ENCODE assay signal across 13 mouse cellular contexts in the genomic region with DNA sequence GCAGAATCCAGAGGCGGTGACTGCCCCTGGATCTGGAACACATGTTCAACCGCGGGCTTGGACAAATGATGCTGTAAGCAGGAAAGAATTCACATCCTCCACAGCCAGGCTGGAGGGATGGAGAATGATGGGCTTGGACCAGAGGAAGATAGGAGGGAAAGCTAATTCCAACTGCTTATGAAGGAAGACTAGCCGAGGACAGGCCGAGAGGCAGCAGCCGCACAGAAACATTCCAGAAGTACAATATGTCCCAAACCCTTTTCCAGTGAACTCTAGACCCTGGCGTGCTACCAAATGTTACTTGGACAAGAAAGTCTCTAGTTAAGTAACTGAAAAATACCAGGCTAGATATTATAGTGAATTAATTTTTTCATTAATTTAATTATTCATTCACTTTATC. TPM values are rescaled to one million over a fixed set of nuclear protein-coding genes. Genes with fewer than 3 reads are reported as not detected.
A peak's percentile ranks its signal among the peaks of the same experiment; 100 is the strongest.
DNase-seq lines count a peak whose midpoint lies in the region; ATAC-seq and TF ChIP-seq lines count a peak whose summit lies in the region.
"Had no signal": no experiment of that assay in that cellular context is flagged by ENCODE, and none has a peak within 500 bp of the region (broad histone marks: within the 10 kb centered on the region; RNA-seq: fewer than 3 reads in every experiment).

No protein-coding gene starts in this region.

- no peak overlapping the region for H3K9ac ChIP-seq in kidney, embryonic 16.5 days (replicated peaks; ENCODE audit: low read length)
- no peak overlapping the region for H3K9ac ChIP-seq in neural tube, embryonic 15.5 days (replicated peaks)
- H3K9ac ChIP-seq: hindbrain, embryonic 13.5 days; limb, embryonic 13.5 days; neural tube, embryonic 12.5 days; stomach, embryonic 15.5 days had no signal

- peak; percentile 94 for DNase-seq in kidney, adult 2 months
- DNase-seq in heart, adult 9 months (ENCODE audit: low spot score in 2 of 2) = peak; percentile 86 to 87
- DNase-seq in heart, postnatal 4 days = peak; percentile 63
- peak; percentile 43 to 48 for DNase-seq in lung, postnatal 4 days
- no peak for DNase-seq in left cerebral cortex, adult 11 months (ENCODE audit: low spot score)

- TF ChIP-seq CTCF in kidney, adult 2 months (conservative IDR thresholded peaks at IDR 0.05; ENCODE audit: insufficient read depth, insufficient read length, low read depth, low read length) = no peak

- H3K27ac ChIP-seq in kidney, adult 2 months (ENCODE audit: insufficient read depth, low read depth, low read length) = peak overlapping the region; percentile 80
- H3K27ac ChIP-seq in kidney, embryonic 16.5 days (ENCODE audit: low read length) = no peak overlapping the region
- no peak overlapping the region for H3K27ac ChIP-seq in neural tube, embryonic 15.5 days (replicated peaks)
- H3K27ac ChIP-seq: hindbrain, embryonic 13.5 days; limb, embryonic 13.5 days; neural tube, embryonic 12.5 days had no signal

- H3K27me3 ChIP-seq in kidney, adult 2 months (replicated peaks; ENCODE audit: control insufficient read depth, insufficient read depth, low read length) = no peaks in the 10 kb centered on the region
- no peaks in the 10 kb centered on the region for H3K27me3 ChIP-seq in kidney, embryonic 16.5 days (ENCODE audit: insufficient read depth, low read length)
- H3K27me3 ChIP-seq in neural tube, embryonic 15.5 days (replicated peaks) = no peaks in the 10 kb centered on the region
- H3K27me3 ChIP-seq: hindbrain, embryonic 13.5 days; limb, embryonic 13.5 days; neural tube, embryonic 12.5 days; stomach, embryonic 15.5 days had no signal

- no peak overlapping the region for H3K4me2 ChIP-seq in kidney, embryonic 16.5 days (replicated peaks; ENCODE audit: low read depth, low read length)
- H3K4me2 ChIP-seq in neural tube, embryonic 15.5 days = no peak overlapping the region
- H3K4me2 ChIP-seq: hindbrain, embryonic 13.5 days; limb, embryonic 13.5 days; neural tube, embryonic 12.5 days; stomach, embryonic 15.5 days had no signal

- H3K4me3 ChIP-seq in kidney, adult 2 months (ENCODE audit: insufficient read depth, low read depth, low read length) = no peak overlapping the region
- H3K4me3 ChIP-seq in kidney, embryonic 16.5 days (ENCODE audit: low read length) = no peak overlapping the region
- H3K4me3 ChIP-seq in neural tube, embryonic 15.5 days (replicated peaks) = no peak overlapping the region
- H3K4me3 ChIP-seq: hindbrain, embryonic 13.5 days; limb, embryonic 13.5 days; neural tube, embryonic 12.5 days; stomach, embryonic 15.5 days had no signal

- no peak for ATAC-seq in kidney, embryonic 16.5 days (ENCODE audit: low FRiP score, low TSS enrichment)
- no peak for ATAC-seq in neural tube, embryonic 15.5 days (ENCODE audit: low FRiP score)
- ATAC-seq: forebrain, embryonic 14.5 days had no signal

- H3K4me1 ChIP-seq in kidney, adult 2 months (ENCODE audit: control insufficient read depth, insufficient read depth, low read length) = peaks cover 26% of the 10 kb centered on the region
- H3K4me1 ChIP-seq in kidney, embryonic 16.5 days (ENCODE audit: insufficient read depth, low read length) = peaks cover 9% of the 10 kb centered on the region
- peaks cover 9% of the 10 kb centered on the region for H3K4me1 ChIP-seq in neural tube, embryonic 15.5 days
- H3K4me1 ChIP-seq: hindbrain, embryonic 13.5 days had no signal

- no peaks in the 10 kb centered on the region for H3K9me3 ChIP-seq in kidney, embryonic 16.5 days (ENCODE audit: low read length)
- no peaks in the 10 kb centered on the region for H3K9me3 ChIP-seq in neural tube, embryonic 15.5 days (replicated peaks)
- H3K9me3 ChIP-seq: hindbrain, embryonic 13.5 days; limb, embryonic 13.5 days; neural tube, embryonic 12.5 days; stomach, embryonic 15.5 days had no signal

- no peak for TF ChIP-seq POLR2A in kidney, adult 2 months (IDR thresholded peaks at IDR 0.05; ENCODE audit: low read depth, low read length)

- no peaks in the 10 kb centered on the region for H3K36me3 ChIP-seq in kidney, adult 2 months (ENCODE audit: control insufficient read depth, insufficient read depth, low read length)
- H3K36me3 ChIP-seq in kidney, embryonic 16.5 days (ENCODE audit: insufficient read depth, low read length) = no peaks in the 10 kb centered on the region
- H3K36me3 ChIP-seq in neural tube, embryonic 15.5 days = no peaks in the 10 kb centered on the region
- H3K36me3 ChIP-seq: hindbrain, embryonic 13.5 days; limb, embryonic 13.5 days; neural tube, embryonic 12.5 days; stomach, embryonic 15.5 days had no signal

- 47% methylated on average over 7 of the region's 7 CpGs for WGBS in kidney, adult 2 months
- 79% methylated on average over 7 of the region's 7 CpGs for whole genome bisulfite sequencing in kidney, embryonic 16.5 days
- WGBS in neural tube, embryonic 15.5 days = 90% methylated on average over 7 of the region's 7 CpGs

RNA-seq across cellular contexts. Expression of a gene that starts 24.5 kb away (rescaled TPM):
- 18.8 and 21.9 TPM in 2 replicates for polyA plus RNA-seq in kidney, adult 2 months (2012; rRNA removed)
- polyA plus RNA-seq in kidney, embryonic 16.5 days (2015; fragmentation: Nextera tagmentation; extraction: Ambion mirVana) = 0.73 and 1.2 TPM in 2 replicates
- under 1 TPM in 1 of 2 experiments, not detected in 1; 0.33 TPM for total RNA-seq in heart, postnatal 4 days (2021)
- polyA plus RNA-seq in neural tube, embryonic 15.5 days (2015; fragmentation: Nextera tagmentation; extraction: Ambion mirVana) = 0.05 and 0.17 TPM in 2 replicates
- total RNA-seq: megakaryocyte-erythroid progenitor cell, adult 5-6 weeks had no signal
- polyA plus RNA-seq: forebrain, embryonic 14.5 days; hindbrain, embryonic 13.5 days; neural tube, embryonic 12.5 days had no signal
